ENCODE assay signal across 38 mouse cellular contexts in genomic region chr7:45322245-45322644, GRCm38 (mm10). TPM values are rescaled to one million over a fixed set of nuclear protein-coding genes. Genes with fewer than 3 reads are reported as not detected.
"Had no signal": no experiment of that assay in that cellular context is flagged by ENCODE, and none has a peak within 500 bp of the region (broad histone marks: within the 10 kb centered on the region; RNA-seq: fewer than 3 reads in every experiment).

No protein-coding gene starts in this region.

- H3K9me3 ChIP-seq: heart, embryonic 10.5 days; hindbrain, embryonic 13.5 days; hindbrain, embryonic 15.5 days; limb, embryonic 10.5 days; liver, embryonic 13.5 days; liver, embryonic 15.5 days had no signal

- H3K27me3 ChIP-seq: heart, embryonic 12.5 days; hindbrain, embryonic 13.5 days; hindbrain, embryonic 15.5 days; limb, embryonic 12.5 days; liver, embryonic 13.5 days; liver, embryonic 15.5 days had no signal

- H3K4me1 ChIP-seq: heart, embryonic 12.5 days; hindbrain, embryonic 13.5 days; hindbrain, embryonic 15.5 days; limb, embryonic 10.5 days; limb, embryonic 12.5 days; liver, embryonic 13.5 days; liver, embryonic 15.5 days had no signal

- H3K27ac ChIP-seq: gastrocnemius, adult 2 months; heart, embryonic 10.5 days; hindbrain, embryonic 13.5 days; hindbrain, embryonic 15.5 days; hindbrain, postnatal 0 days; layer of hippocampus, adult 2 months; left cerebral cortex, adult 2 months; limb, embryonic 10.5 days; limb, embryonic 12.5 days; liver, embryonic 13.5 days; liver, embryonic 15.5 days had no signal

- H3K36me3 ChIP-seq: liver, embryonic 13.5 days; liver, embryonic 15.5 days had no signal

- H3K4me2 ChIP-seq: heart, embryonic 12.5 days; hindbrain, embryonic 13.5 days; hindbrain, embryonic 15.5 days; limb, embryonic 12.5 days; liver, embryonic 11.5 days; liver, embryonic 13.5 days; liver, embryonic 15.5 days had no signal

- H3K4me3 ChIP-seq: gastrocnemius, adult 2 months; heart, embryonic 10.5 days; heart, embryonic 12.5 days; hindbrain, embryonic 13.5 days; hindbrain, embryonic 15.5 days; layer of hippocampus, adult 2 months; left cerebral cortex, adult 2 months; limb, embryonic 10.5 days; limb, embryonic 12.5 days; liver, embryonic 13.5 days; liver, embryonic 15.5 days had no signal

- ATAC-seq: hindbrain, postnatal 0 days had no signal

- DNase-seq: gastrocnemius, adult 2 months; gastrocnemius, postnatal 10 days; gastrocnemius, postnatal 25 days; heart, adult 18-20 months; heart, postnatal 10 days; kidney, adult 18-20 months; kidney, adult 8-10 months; kidney, postnatal 10 days; kidney, postnatal 25 days; kidney, postnatal 4 days; liver; liver, embryonic 13.5 days had no signal

- H3K9ac ChIP-seq: heart, embryonic 12.5 days; hindbrain, embryonic 13.5 days; hindbrain, embryonic 15.5 days; limb, embryonic 12.5 days; liver, embryonic 13.5 days; liver, embryonic 15.5 days had no signal

RNA-seq across cellular contexts. Expression of gene Hrc, which starts 12.8 kb away (rescaled TPM):
- total RNA-seq: granulocyte monocyte progenitor cell, adult 5-6 weeks; hematopoietic stem cell, adult 5-6 weeks had no signal

RNA-seq across cellular contexts. Expression of gene Ppfia3, which starts 44.6 kb away (rescaled TPM):
- total RNA-seq: granulocyte monocyte progenitor cell, adult 5-6 weeks; hematopoietic stem cell, adult 5-6 weeks had no signal

RNA-seq across cellular contexts. Expression of gene Slc6a21, which starts 44.9 kb away (rescaled TPM):
- total RNA-seq: gastrocnemius, adult 2 months; gastrocnemius, postnatal 10 days; gastrocnemius, postnatal 25 days; gastrocnemius, postnatal 4 days; granulocyte monocyte progenitor cell, adult 5-6 weeks; heart, adult 18-20 months; heart, adult 8-10 months; heart, postnatal 10 days; heart, postnatal 25 days; hematopoietic stem cell, adult 5-6 weeks; hindbrain, postnatal 0 days; layer of hippocampus, adult 2 months; layer of hippocampus, postnatal 10 days; layer of hippocampus, postnatal 25 days; left cerebral cortex, postnatal 36 days had no signal
- polyA plus RNA-seq: heart, embryonic 10.5 days; heart, embryonic 12.5 days; heart, embryonic 14.5 days; heart, embryonic 16.5 days; hindbrain, embryonic 11.5 days; hindbrain, embryonic 13.5 days; hindbrain, embryonic 15.5 days; hindbrain, postnatal 0 days; intestine, embryonic 14.5 days; kidney, embryonic 14.5 days; kidney, embryonic 16.5 days; limb, embryonic 10.5 days; limb, embryonic 12.5 days; limb, embryonic 14.5 days; liver, embryonic 11.5 days; liver, embryonic 13.5 days; liver, embryonic 15.5 days had no signal

RNA-seq across cellular contexts. Expression of gene Lin7b, which starts 48.1 kb away (rescaled TPM):
- total RNA-seq: gastrocnemius, adult 2 months; granulocyte monocyte progenitor cell, adult 5-6 weeks had no signal
- polyA plus RNA-seq: liver, embryonic 11.5 days; liver, embryonic 13.5 days; liver, embryonic 15.5 days had no signal
